Mouse (Mus musculus) lung, embryonic 14.5 days (tissue): ENCODE measurements around the gene Tap1. TPM values are rescaled to one million over a fixed set of nuclear protein-coding genes. Genes with fewer than 3 reads are reported as not detected.
A peak's percentile ranks its signal among the peaks of the same experiment; 100 is the strongest.

Source experiments
- ATAC-seq: fragments of 200-750 bp; cut with Nextera tagmentation; 2 replicates; pipeline ENCODE4 v1.8.0; 2017; ENCODE audit warnings: mild to moderate bottlenecking, moderate TSS enrichment, moderate library complexity; ENCODE audit not compliant: insufficient read depth
- DNase-seq: peaks from one replicate; pipeline ENCODE4 v3.0.0-alpha.2; 2015
- H3K27ac ChIP-seq: fragments of 300-500 bp; sonication (generic); 2 replicates; pipeline ENCODE4 v1.5.1; 2014; ENCODE audit warnings: low read depth, mild to moderate bottlenecking, moderate library complexity
- H3K27me3 ChIP-seq: fragments of 300-500 bp; sonication (generic); 2 replicates; pipeline ENCODE4 v1.6.1; 2014; ENCODE audit warnings: low read length, control low read depth; ENCODE audit not compliant: insufficient read depth
- H3K36me3 ChIP-seq: fragments of 300-500 bp; sonication (generic); 2 replicates; pipeline ENCODE4 v1.6.1; 2014; ENCODE audit warnings: control low read depth; ENCODE audit not compliant: insufficient read depth
- H3K4me1 ChIP-seq: fragments of 300-500 bp; sonication (generic); 2 replicates; pipeline ENCODE4 v1.6.1; 2014; ENCODE audit warnings: antibody characterized with exemption, control low read depth; ENCODE audit not compliant: insufficient read depth
- H3K4me2 ChIP-seq: fragments of 300-500 bp; sonication (generic); 2 replicates; pipeline ENCODE4 v1.6.1; 2014; ENCODE audit warnings: mild to moderate bottlenecking
- H3K4me3 ChIP-seq: fragments of 300-500 bp; sonication (generic); 2 replicates; pipeline ENCODE4 v1.5.1; 2014; ENCODE audit warnings: low read depth, low read length
- H3K9ac ChIP-seq: fragments of 300-500 bp; sonication (generic); 2 replicates; pipeline ENCODE4 v1.6.1; 2014
- H3K9me3 ChIP-seq: fragments of 300-500 bp; sonication (generic); 2 replicates; pipeline ENCODE4 v1.6.1; 2016; ENCODE audit warnings: low read depth, low read length, control low read depth
- CTCF ChIP-seq: IDR thresholded peaks from 2 replicates; pipeline ENCODE4 v1.5.1; 2016; ENCODE audit warnings: antibody characterized with exemption, low read depth
- WGBS: fragments of 180-500 bp; shearing (Covaris S2); extraction: QIAGEN DNeasy Blood & Tissue Kit; methylation state at CpG from one replicate; pipeline ENCODE4 v1.1.7; 2014; 5-methylcytosine and 5-hydroxymethylcytosine counted together
- polyA plus RNA-seq: library from polyadenylated mRNA; unstranded; fragments of >200 nt; fragmentation: Nextera tagmentation; extraction: Ambion mirVana; gene quantifications from 2 replicates; pipeline ENCODE4 v1.2.1, GENCODE M21; 2014

Gene Tap1
- polyA plus RNA-seq, 1 experiment from 2014 or later, result 4.0 TPM

DNA sequence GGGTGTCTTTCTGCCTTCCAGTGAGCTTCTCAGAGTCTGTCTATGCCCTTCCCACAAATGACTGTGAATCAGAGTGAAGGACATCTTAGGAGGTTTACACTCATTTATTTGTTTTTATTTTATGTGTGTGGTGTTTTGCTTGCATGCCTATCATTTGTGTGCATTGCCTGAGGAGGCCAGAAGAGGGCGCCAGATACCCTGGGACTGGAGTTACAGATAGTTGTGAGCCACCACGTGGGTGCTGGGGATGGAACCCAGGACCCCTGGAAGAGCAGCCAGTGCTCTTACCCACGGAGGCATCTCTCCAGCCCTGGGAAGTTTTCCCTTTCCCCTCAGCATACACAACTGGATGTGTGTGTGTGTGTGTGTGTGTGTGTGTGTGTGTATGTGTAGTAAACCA is 22.3 kb downstream of the Tap1 start:
- H3K27me3 ChIP-seq, result peaks cover 53% of the 10 kb centered on the region
- no peak for ATAC-seq
- H3K4me2 ChIP-seq, result no peak overlapping the region
- H3K4me1 ChIP-seq, result no peaks in the 10 kb centered on the region
- WGBS, result 44% methylated on average over 3 of the region's 3 CpGs
- TF ChIP-seq CTCF, result peak; percentile 42
- H3K9ac ChIP-seq, result no peak overlapping the region
- H3K9me3 ChIP-seq, result no peaks in the 10 kb centered on the region
- DNase-seq, result no peak
- no peaks in the 10 kb centered on the region for H3K36me3 ChIP-seq
- no peak overlapping the region for H3K4me3 ChIP-seq
- no peak overlapping the region for H3K27ac ChIP-seq

- Histone ChIP-seq H3K27ac (no peak overlapping the region), H3K4me2 (no peak overlapping the region), H3K36me3 (no peaks in the 10 kb centered on the region), H3K27me3 (peaks cover 49% of the 10 kb centered on the region), H3K4me1 (no peaks in the 10 kb centered on the region), H3K9me3 (no peaks in the 10 kb centered on the region), H3K4me3 (no peak overlapping the region), H3K9ac (no peak overlapping the region)
- TF ChIP-seq CTCF, result no peak
- no peak for ATAC-seq
- WGBS, result 60% methylated on average over 3 of the region's 3 CpGs
- no peak for DNase-seq
These were observed 23.2 kb downstream of the Tap1 start for GRCm38 (mm10) chr17:34210599-34210998.

DNA sequence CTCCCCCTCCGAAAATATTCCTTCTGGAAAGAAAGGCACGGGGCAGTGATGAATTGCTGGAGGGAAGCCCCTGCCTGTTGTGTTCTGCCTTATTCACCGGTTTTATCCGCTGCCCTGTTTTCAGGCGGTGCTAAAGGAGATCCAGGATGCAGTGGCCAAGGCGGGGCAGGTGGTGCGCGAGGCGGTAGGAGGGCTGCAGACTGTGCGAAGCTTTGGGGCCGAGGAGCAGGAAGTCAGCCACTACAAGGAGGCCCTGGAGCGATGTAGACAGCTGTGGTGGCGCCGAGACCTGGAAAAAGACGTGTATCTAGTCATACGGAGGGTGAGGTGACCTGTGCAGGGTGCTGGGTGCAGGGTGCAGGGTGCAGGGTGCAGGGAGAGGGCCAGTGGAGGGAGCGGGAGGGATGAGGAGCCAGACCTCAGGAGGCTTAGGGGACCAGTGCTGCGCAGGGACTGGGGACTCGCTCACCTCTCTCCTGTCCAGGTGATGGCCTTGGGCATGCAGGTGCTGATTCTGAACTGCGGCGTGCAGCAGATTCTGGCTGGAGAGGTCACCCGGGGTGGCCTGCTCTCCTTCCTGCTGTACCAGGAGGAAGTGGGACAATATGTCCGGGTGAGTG is 24.5 kb downstream of the Tap1 start:
- Histone ChIP-seq H3K4me2 (no peak overlapping the region), H3K9ac (no peak overlapping the region), H3K27me3 (peaks cover 47% of the 10 kb centered on the region), H3K4me3 (no peak overlapping the region), H3K4me1 (no peaks in the 10 kb centered on the region), H3K9me3 (no peaks in the 10 kb centered on the region), H3K27ac (no peak overlapping the region), H3K36me3 (no peaks in the 10 kb centered on the region)
- ATAC-seq, result no peak
- WGBS, result 20% methylated on average over 23 of the region's 23 CpGs
- DNase-seq, result no peak
- TF ChIP-seq CTCF, result no peak

DNA sequence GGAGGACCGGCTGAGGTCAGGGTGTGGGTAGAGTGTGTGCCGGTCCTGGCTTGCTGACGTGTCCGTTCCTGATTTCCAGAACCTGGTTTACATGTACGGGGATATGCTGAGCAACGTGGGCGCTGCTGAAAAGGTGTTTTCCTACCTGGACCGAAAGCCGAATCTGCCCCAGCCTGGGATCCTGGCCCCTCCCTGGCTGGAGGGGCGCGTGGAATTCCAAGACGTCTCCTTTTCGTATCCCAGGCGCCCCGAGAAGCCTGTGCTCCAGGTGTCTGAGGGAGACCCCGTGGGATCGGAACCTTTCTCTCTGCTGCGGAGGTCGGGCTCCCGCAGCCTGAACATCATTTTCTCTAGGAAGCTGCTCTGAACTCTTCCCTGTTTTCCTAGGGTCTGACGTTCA is 26.6 kb downstream of the Tap1 start:
- TF ChIP-seq CTCF, result no peak
- Histone ChIP-seq H3K4me2 (no peak overlapping the region), H3K9ac (no peak overlapping the region), H3K27ac (no peak overlapping the region), H3K27me3 (peaks cover 42% of the 10 kb centered on the region), H3K4me3 (no peak overlapping the region), H3K4me1 (no peaks in the 10 kb centered on the region), H3K9me3 (no peaks in the 10 kb centered on the region), H3K36me3 (no peaks in the 10 kb centered on the region)
- no peak for ATAC-seq
- no peak for DNase-seq
- WGBS, result 45% methylated on average over 21 of the region's 21 CpGs

DNA sequence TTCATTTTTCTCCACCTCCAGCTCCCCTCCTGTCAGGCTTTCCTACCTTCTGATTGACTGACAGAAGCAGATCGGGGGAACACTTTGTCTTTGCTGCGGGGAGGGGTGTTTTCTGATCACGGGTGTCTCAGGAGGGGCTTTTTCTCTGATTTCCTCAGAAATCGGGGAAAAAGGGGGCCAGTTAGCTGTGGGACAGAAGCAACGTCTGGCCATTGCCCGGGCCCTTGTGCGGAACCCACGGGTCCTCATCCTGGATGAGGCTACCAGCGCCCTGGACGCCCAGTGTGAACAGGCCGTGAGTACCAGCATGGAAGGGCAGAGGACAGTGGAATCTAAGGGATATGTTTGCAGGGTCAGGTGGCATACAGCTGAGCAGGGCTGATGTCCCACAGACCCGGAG is 27.8 kb downstream of the Tap1 start:
- Histone ChIP-seq H3K4me1 (no peaks in the 10 kb centered on the region), H3K27me3 (peaks cover 36% of the 10 kb centered on the region), H3K9ac (no peak overlapping the region), H3K27ac (no peak overlapping the region), H3K4me2 (no peak overlapping the region), H3K9me3 (no peaks in the 10 kb centered on the region), H3K4me3 (no peak overlapping the region), H3K36me3 (no peaks in the 10 kb centered on the region)
- TF ChIP-seq CTCF, result no peak
- 83% methylated on average over 12 of the region's 12 CpGs for WGBS
- ATAC-seq (no peak), DNase-seq (no peak)

DNA sequence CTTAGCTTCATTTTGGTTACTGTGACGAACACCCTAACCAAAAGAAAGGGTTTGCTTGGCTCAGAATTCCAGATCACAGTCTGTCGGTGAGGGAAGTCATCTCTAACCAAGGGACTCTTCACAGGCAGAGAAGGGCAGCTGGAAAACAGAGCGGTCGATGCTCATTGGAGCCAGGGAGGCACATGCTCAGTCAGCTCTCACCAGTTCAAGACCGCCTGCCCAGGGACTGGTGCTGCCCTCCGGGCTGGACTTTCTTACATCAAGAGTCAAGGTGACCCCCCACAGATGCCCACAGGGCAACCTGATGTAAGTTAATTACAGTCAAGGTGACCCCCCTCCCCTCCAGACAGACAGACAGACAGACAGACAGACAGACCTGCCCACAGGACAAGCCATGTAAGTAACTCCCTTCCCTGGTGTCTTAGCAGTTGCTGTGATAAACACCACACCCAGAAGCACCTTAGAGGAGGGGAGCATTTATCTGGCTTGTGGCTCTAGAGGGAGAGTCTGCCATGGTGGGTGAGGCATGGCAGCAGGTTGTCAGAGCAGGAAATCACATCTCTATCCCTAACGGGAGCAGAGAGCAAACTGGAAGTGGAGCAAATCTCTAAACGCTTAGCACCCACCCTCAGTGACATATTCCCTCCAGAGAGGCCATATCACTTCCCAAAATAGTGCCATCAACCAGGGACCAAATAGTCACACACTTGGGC is 30.0 kb downstream of the Tap1 start:
- 80% methylated on average over 8 of the region's 8 CpGs for WGBS
- no peak for DNase-seq
- no peak for TF ChIP-seq CTCF
- no peak overlapping the region for H3K9ac ChIP-seq
- no peak for ATAC-seq
- H3K4me1 ChIP-seq, result no peaks in the 10 kb centered on the region
- H3K36me3 ChIP-seq, result no peaks in the 10 kb centered on the region
- H3K4me3 ChIP-seq, result no peak overlapping the region
- H3K27me3 ChIP-seq, result peaks cover 24% of the 10 kb centered on the region
- H3K4me2 ChIP-seq, result no peak overlapping the region
- no peak overlapping the region for H3K27ac ChIP-seq
- no peaks in the 10 kb centered on the region for H3K9me3 ChIP-seq

GRCm38 (mm10) chr17:34217986-34218385 is 30.6 kb downstream of the Tap1 start:
- ATAC-seq (no peak), DNase-seq (no peak)
- H3K36me3 ChIP-seq, result no peaks in the 10 kb centered on the region
- no peak overlapping the region for H3K4me2 ChIP-seq
- H3K27me3 ChIP-seq, result peaks cover 20% of the 10 kb centered on the region
- 84% methylated on average over 5 of the region's 5 CpGs for WGBS
- H3K4me1 ChIP-seq, result no peaks in the 10 kb centered on the region
- H3K4me3 ChIP-seq, result no peak overlapping the region
- H3K9ac ChIP-seq, result no peak overlapping the region
- H3K27ac ChIP-seq, result no peak overlapping the region
- TF ChIP-seq CTCF, result no peak
- no peaks in the 10 kb centered on the region for H3K9me3 ChIP-seq
